Mouse (Mus musculus) heart, adult 2 months (tissue): ENCODE measurements around the gene Cd300c. TPM values are rescaled to one million over a fixed set of nuclear protein-coding genes. Genes with fewer than 3 reads are reported as not detected.
"Not testable (repeated sequence)": the region's sequence is repeated elsewhere in the genome, so short reads cannot be mapped to it uniquely, and the experiment has no call there.

Experiments
- DNase-seq, 2 experiments: peaks; one replicate each; pipeline ENCODE4 v3.0.0; 2021
- H3K27ac ChIP-seq: fragments of 200-600 bp; 2 replicates; pipeline ENCODE4 v1.8.1; 2022
- H3K27me3 ChIP-seq: fragments of 200-500 bp; 2 replicates; pipeline ENCODE4 v1.6.1; 2012; ENCODE audit warnings: mild to moderate bottlenecking, low read length, inconsistent platforms, mixed read lengths; ENCODE audit not compliant: control insufficient read depth, insufficient read depth
- H3K36me3 ChIP-seq: fragments of 200-500 bp; 2 replicates; pipeline ENCODE4 v1.6.1; 2012; ENCODE audit warnings: low read length, inconsistent platforms; ENCODE audit not compliant: control insufficient read depth, insufficient read depth
- H3K4me1 ChIP-seq: fragments of 200-500 bp; 2 replicates; pipeline ENCODE4 v1.6.1; 2011; ENCODE audit warnings: low read length; ENCODE audit not compliant: control insufficient read depth, insufficient read depth
- H3K4me3 ChIP-seq: fragments of 200-600 bp; 2 replicates; pipeline ENCODE4 v1.8.1; 2022
- H3K79me2 ChIP-seq: fragments of 200-500 bp; replicated peaks from 2 replicates; pipeline ENCODE4 v1.6.1; 2012; ENCODE audit warnings: mild to moderate bottlenecking, inconsistent platforms, low read length, moderate library complexity, mixed read lengths; ENCODE audit not compliant: control insufficient read depth, insufficient read depth
- H3K9ac ChIP-seq: fragments of 200-500 bp; 2 replicates; pipeline ENCODE4 v1.6.1; 2012; ENCODE audit warnings: low read depth, mild to moderate bottlenecking, control low read depth, inconsistent platforms, low read length, mixed read lengths
- CTCF ChIP-seq: fragments of 200-600 bp; IDR thresholded peaks from 2 replicates; pipeline ENCODE4 v1.8.1; 2022; ENCODE audit warnings: antibody characterized with exemption, mild to moderate bottlenecking, moderate library complexity
- EP300 ChIP-seq: fragments of 200-500 bp; IDR thresholded peaks from 2 replicates; pipeline ENCODE4 v1.6.1; 2011; ENCODE audit warnings: low read depth, low read length, control low read depth; ENCODE audit not compliant: insufficient read depth
- POLR2A ChIP-seq: fragments of 200-500 bp; IDR thresholded peaks from 2 replicates; pipeline ENCODE4 v1.6.1; 2011; ENCODE audit warnings: mild to moderate bottlenecking, low read depth, low read length, control low read depth; ENCODE audit not compliant: insufficient read depth
- WGBS: fragments of 180-500 bp; shearing (Covaris S2); methylation state at CpG from one replicate; pipeline ENCODE4 v1.1.7; 2018; 5-methylcytosine and 5-hydroxymethylcytosine counted together
- intact Hi-C: fragments of 180-260 bp; cut with DNase I; formaldehyde crosslinking; loops from one replicate; pipeline ENCODE4 v1.15.1; 2025
- long read RNA-seq: library from polyadenylated mRNA; stranded (forward); transcript quantifications from one replicate; pipeline ENCODE4 v2.0.0, GENCODE M21; 2021
- polyA plus RNA-seq: library from polyadenylated mRNA; depleted of rRNA; stranded (reverse); fragments of >200 nt; gene quantifications from 2 replicates; pipeline ENCODE4 v1.2.3, GENCODE M21; 2012; rRNA removed
- total RNA-seq, 2 experiments: library from RNA; stranded (reverse); gene quantifications; 2 replicates each; pipeline ENCODE4 v1.2.3; 2021

Gene Cd300c
- total RNA-seq = not detected
- polyA plus RNA-seq = not detected in 2 replicates
- long read RNA-seq = 0 reads

GRCm38 (mm10) chr11:114968752-114969207 is at the start of gene Cd300c:
Gene Cd300c, minus strand, starts transcription at chr11:114969157.
- Histone ChIP-seq H3K27me3 (no peaks in the 10 kb centered on the region; the same call in 1 of the 2 replicates), H3K4me1 (peaks cover 4% of the 10 kb centered on the region), H3K27ac (no peak within 1 kb of the TSS), H3K9ac (no peak within 1 kb of the TSS), H3K79me2 (no peaks in the 10 kb centered on the region), H3K36me3 (no peaks in the 10 kb centered on the region), H3K4me3 (no peak within 1 kb of the TSS)
- intact Hi-C loops = no loop called here
- DNase-seq = peak in 1 of 2 experiments; percentile 37
- no peak for TF ChIP-seq POLR2A
- TF ChIP-seq CTCF = no peak
- TF ChIP-seq EP300 = no peak
- WGBS = 79% methylated on average over 9 of the region's 9 CpGs

DNA sequence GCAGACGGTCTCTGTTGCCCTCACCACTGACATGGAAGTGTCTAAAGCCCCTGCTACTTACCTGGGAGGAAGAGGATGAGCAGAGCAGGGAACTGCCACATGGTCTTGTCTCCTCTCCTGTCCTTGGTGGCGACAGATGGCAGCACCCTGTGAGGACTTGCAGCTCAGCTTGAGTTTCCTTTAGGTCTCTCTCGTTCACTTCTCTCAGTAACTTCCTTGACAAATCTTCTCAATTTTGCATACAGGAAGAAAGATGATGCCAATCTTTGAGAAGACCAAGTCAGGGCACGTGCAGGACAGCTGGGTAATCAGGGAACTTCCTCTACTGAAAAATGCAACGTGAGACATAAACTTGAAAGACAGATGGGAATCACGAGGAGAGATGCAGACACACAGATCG is 47.1 kb upstream of the Cd300c start, which contains the start of gene Cd300ld2:
Gene Cd300ld2, minus strand, starts transcription at position 101 of the 400 bp plus-strand sequence.
- DNase-seq, H3K27ac ChIP-seq, H3K36me3 ChIP-seq, intact Hi-C loops, H3K27me3 ChIP-seq, H3K4me1 ChIP-seq, H3K4me3 ChIP-seq, H3K79me2 ChIP-seq, H3K9ac ChIP-seq: not testable (repeated sequence)
- WGBS = no CpG with 5 or more reads among the region's 7 CpGs

DNA sequence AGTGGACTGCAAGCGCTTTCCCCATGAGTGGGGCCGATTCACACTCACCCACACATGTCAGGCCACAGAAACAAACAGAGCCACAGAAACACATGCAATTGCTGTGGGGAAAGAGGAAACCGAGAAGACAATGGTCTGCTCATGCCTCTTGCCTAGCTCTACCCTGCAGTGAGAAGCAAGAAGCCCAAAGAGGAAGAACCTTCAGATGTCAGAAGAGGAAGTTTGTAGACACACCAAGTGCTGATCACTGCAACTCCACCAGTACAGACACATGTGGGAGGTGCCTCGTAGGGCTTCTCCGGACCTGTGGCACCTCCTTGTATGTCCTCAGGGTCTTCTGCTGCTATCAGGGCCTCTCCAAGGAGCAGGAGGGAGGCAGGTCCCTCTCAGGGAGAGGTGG is 35.1 kb upstream of the Cd300c start:
- DNase-seq = peak in 1 of 2 experiments; percentile 28
- intact Hi-C loops = no loop called here
- no peaks in the 10 kb centered on the region for H3K27me3 ChIP-seq
- H3K4me1 ChIP-seq = no peaks in the 10 kb centered on the region; the same call in 1 of the 2 replicates
- no peaks in the 10 kb centered on the region for H3K36me3 ChIP-seq
- H3K79me2 ChIP-seq = no peaks in the 10 kb centered on the region
- no peak overlapping the region for H3K4me3 ChIP-seq
- TF ChIP-seq EP300 (no peak), POLR2A (no peak), CTCF (no peak)
- H3K27ac ChIP-seq = no peak overlapping the region
- H3K9ac ChIP-seq = no peak overlapping the region
- WGBS = 66% methylated on average over 5 of the region's 5 CpGs

- WGBS = 58% methylated on average over 7 of the region's 7 CpGs
- H3K9ac ChIP-seq = no peak within 1 kb of the TSS
- H3K27me3 ChIP-seq = no peaks in the 10 kb centered on the region
- H3K4me1 ChIP-seq = no peaks in the 10 kb centered on the region; the same call in 1 of the 2 replicates
- no peak within 1 kb of the TSS for H3K27ac ChIP-seq
- no peaks in the 10 kb centered on the region for H3K36me3 ChIP-seq
- no peaks in the 10 kb centered on the region for H3K79me2 ChIP-seq
- no peak within 1 kb of the TSS for H3K4me3 ChIP-seq
- peak; percentile 20 to 25 for DNase-seq
- TF ChIP-seq EP300 = no peak
- no peak for TF ChIP-seq CTCF
- TF ChIP-seq POLR2A = peak; percentile 45; the same call in 1 of the 2 replicates
- intact Hi-C loops = no loop called here
Observed at GRCm38 (mm10) chr11:115001474-115002040, 32.6 kb upstream of the Cd300c start, which contains the start of gene Cd300c2. Gene Cd300c2, minus strand, starts transcription at chr11:115001880.

GRCm38 (mm10) chr11:114989793-114990192 is 20.8 kb upstream of the Cd300c start, which contains the start of gene Cd300ld:
Gene Cd300ld, minus strand, starts transcription at chr11:114989922.
- no peak within 1 kb of the TSS for H3K27ac ChIP-seq
- no peak within 1 kb of the TSS for H3K4me3 ChIP-seq
- DNase-seq = no peak
- WGBS = 57% methylated on average over 4 of the region's 4 CpGs
- no peaks in the 10 kb centered on the region for H3K79me2 ChIP-seq
- TF ChIP-seq EP300 (no peak), POLR2A (peak; percentile 42; the same call in 1 of the 2 replicates), CTCF (no peak)
- H3K27me3 ChIP-seq = no peaks in the 10 kb centered on the region
- intact Hi-C loops = no loop called here
- no peaks in the 10 kb centered on the region for H3K36me3 ChIP-seq
- no peak within 1 kb of the TSS for H3K9ac ChIP-seq
- H3K4me1 ChIP-seq = no peaks in the 10 kb centered on the region

GRCm38 (mm10) chr11:114981866-114982265 is 12.9 kb upstream of the Cd300c start:
- no peak for DNase-seq
- no peaks in the 10 kb centered on the region for H3K79me2 ChIP-seq
- intact Hi-C loops = no loop called here
- H3K27me3 ChIP-seq = no peaks in the 10 kb centered on the region
- H3K4me1 ChIP-seq = no peaks in the 10 kb centered on the region
- no peak overlapping the region for H3K4me3 ChIP-seq
- TF ChIP-seq POLR2A = no peak
- TF ChIP-seq EP300 = no peak
- TF ChIP-seq CTCF = no peak
- WGBS = 51% methylated on average over 4 of the region's 4 CpGs
- no peaks in the 10 kb centered on the region for H3K36me3 ChIP-seq
- no peak overlapping the region for H3K27ac ChIP-seq
- no peak overlapping the region for H3K9ac ChIP-seq
